Mouse (Mus musculus): ENCODE measurements around the gene Arfgef2. TPM values are rescaled to one million over a fixed set of nuclear protein-coding genes. Genes with fewer than 3 reads are reported as not detected.
A peak's percentile ranks its signal among the peaks of the same experiment; 100 is the strongest.

Arfgef2 gene
- total RNA-seq, 1 experiment: 23.6 TPM

- Histone ChIP-seq H3K36me3 (ENCODE audit: control insufficient read depth, insufficient read depth, low read length, poor library complexity, severe bottlenecking) (no peaks in the 10 kb centered on the region), H3K9me3 (ENCODE audit: control insufficient read depth, insufficient read depth, low read depth, low read length) (no peaks in the 10 kb centered on the region), H3K4me3 (ENCODE audit: insufficient read depth in 1 of 2, low read depth in 1 of 2, low read length in 2 of 2, poor library complexity in 1 of 2, severe bottlenecking in 1 of 2) (no peak overlapping the region), H3K9ac (ENCODE audit: insufficient read depth, low read depth, low read length, poor library complexity, severe bottlenecking) (no peak overlapping the region), H3K4me1 (ENCODE audit: control insufficient read depth in 2 of 2, insufficient read depth in 2 of 2, low read length in 2 of 2, poor library complexity in 1 of 2) (peaks cover 0 to 5% of the 10 kb centered on the region in 2 experiments; a peak in 2 of 4 replicates), H3K27ac (ENCODE audit: insufficient read depth, low read depth, low read length, poor library complexity, severe bottlenecking) (no peak overlapping the region)
- TF ChIP-seq ZNF384 (IDR thresholded peaks at IDR 0.05; ENCODE audit: low read depth, low read length) (no peak), MAFK (IDR thresholded peaks at IDR 0.05; ENCODE audit: insufficient read depth, low read depth, low read length) (no peak), HCFC1 (IDR thresholded peaks at IDR 0.05; ENCODE audit: borderline replicate concordance, insufficient read depth, low read length) (no peak), ZC3H11A (IDR thresholded peaks at IDR 0.05; ENCODE audit: borderline replicate concordance, low read depth, low read length) (no peak), CHD2 (IDR thresholded peaks at IDR 0.05; ENCODE audit: low read depth, low read length) (no peak)
- in situ Hi-C loops (cut with MboI; ENCODE audit: low sequenced_read_pairs in 2 of 2, unreplicated experiment in 2 of 2): loop anchor here in 1 of 2 experiments (25.0 kb wide), 1 partner anchor 189 kb away; no protein-coding TSS in a partner anchor
- DNase-seq (ENCODE audit: low read depth, low spot score): peak; percentile 89
Observed at GRCm38 (mm10) chr2:166776272-166776671, 29.1 kb upstream of the Arfgef2 start.

GRCm38 (mm10) chr2:166779956-166780355 lies 25.4 kb upstream of the Arfgef2 start:
- Histone ChIP-seq H3K4me1 (ENCODE audit: control insufficient read depth in 2 of 2, insufficient read depth in 2 of 2, low read length in 2 of 2, poor library complexity in 1 of 2) (peaks cover 0 to 5% of the 10 kb centered on the region in 2 experiments; a peak in 2 of 4 replicates), H3K27ac (ENCODE audit: insufficient read depth, low read depth, low read length, poor library complexity, severe bottlenecking) (no peak overlapping the region), H3K36me3 (ENCODE audit: control insufficient read depth, insufficient read depth, low read length, poor library complexity, severe bottlenecking) (no peaks in the 10 kb centered on the region), H3K9ac (ENCODE audit: insufficient read depth, low read depth, low read length, poor library complexity, severe bottlenecking) (no peak overlapping the region), H3K4me3 (ENCODE audit: insufficient read depth in 1 of 2, low read depth in 1 of 2, low read length in 2 of 2, poor library complexity in 1 of 2, severe bottlenecking in 1 of 2) (no peak overlapping the region), H3K9me3 (ENCODE audit: control insufficient read depth, insufficient read depth, low read depth, low read length) (no peaks in the 10 kb centered on the region)
- in situ Hi-C loops (cut with MboI; ENCODE audit: low sequenced_read_pairs in 2 of 2, unreplicated experiment in 2 of 2): loop anchor here (5.0 to 25.0 kb wide), 2 partner anchors 188 to 193 kb away; no protein-coding TSS in a partner anchor
- DNase-seq (ENCODE audit: low read depth, low spot score): no peak
- TF ChIP-seq HCFC1 (IDR thresholded peaks at IDR 0.05; ENCODE audit: borderline replicate concordance, insufficient read depth, low read length) (no peak), CHD2 (IDR thresholded peaks at IDR 0.05; ENCODE audit: low read depth, low read length) (no peak), ZC3H11A (IDR thresholded peaks at IDR 0.05; ENCODE audit: borderline replicate concordance, low read depth, low read length) (no peak), MAFK (IDR thresholded peaks at IDR 0.05; ENCODE audit: insufficient read depth, low read depth, low read length) (no peak), ZNF384 (IDR thresholded peaks at IDR 0.05; ENCODE audit: low read depth, low read length) (no peak)

- no peak overlapping the region for H3K9ac ChIP-seq (ENCODE audit: insufficient read depth, low read depth, low read length, poor library complexity, severe bottlenecking)
- in situ Hi-C loops (cut with MboI; ENCODE audit: low sequenced_read_pairs in 2 of 2, unreplicated experiment in 2 of 2): loop anchor here (5.0 to 25.0 kb wide), 2 partner anchors 189 to 194 kb away; no protein-coding TSS in a partner anchor
- no peak overlapping the region for H3K27ac ChIP-seq (ENCODE audit: insufficient read depth, low read depth, low read length, poor library complexity, severe bottlenecking)
- no peaks in the 10 kb centered on the region for H3K36me3 ChIP-seq (ENCODE audit: control insufficient read depth, insufficient read depth, low read length, poor library complexity, severe bottlenecking)
- no peak overlapping the region for H3K4me3 ChIP-seq (ENCODE audit: insufficient read depth in 1 of 2, low read depth in 1 of 2, low read length in 2 of 2, poor library complexity in 1 of 2, severe bottlenecking in 1 of 2)
- peaks cover 0 to 5% of the 10 kb centered on the region in 2 experiments; a peak in 2 of 4 replicates for H3K4me1 ChIP-seq (ENCODE audit: control insufficient read depth in 2 of 2, insufficient read depth in 2 of 2, low read length in 2 of 2, poor library complexity in 1 of 2)
- DNase-seq (ENCODE audit: low read depth, low spot score): peak; percentile 66
- TF ChIP-seq HCFC1 (IDR thresholded peaks at IDR 0.05; ENCODE audit: borderline replicate concordance, insufficient read depth, low read length): no peak
- TF ChIP-seq CHD2 (IDR thresholded peaks at IDR 0.05; ENCODE audit: low read depth, low read length): no peak
- peak; percentile 82 for TF ChIP-seq ZC3H11A (IDR thresholded peaks at IDR 0.05; ENCODE audit: borderline replicate concordance, low read depth, low read length)
- TF ChIP-seq ZNF384 (IDR thresholded peaks at IDR 0.05; ENCODE audit: low read depth, low read length): no peak
- no peak for TF ChIP-seq MAFK (IDR thresholded peaks at IDR 0.05; ENCODE audit: insufficient read depth, low read depth, low read length)
- H3K9me3 ChIP-seq (ENCODE audit: control insufficient read depth, insufficient read depth, low read depth, low read length): no peaks in the 10 kb centered on the region
Observed at GRCm38 (mm10) chr2:166780980-166781578, 24.3 kb upstream of the Arfgef2 start.

GRCm38 (mm10) chr2:166784376-166784775 lies 21.0 kb upstream of the Arfgef2 start:
- H3K27ac ChIP-seq (ENCODE audit: insufficient read depth, low read depth, low read length, poor library complexity, severe bottlenecking): no peak overlapping the region
- peaks cover 0 to 5% of the 10 kb centered on the region in 2 experiments; a peak in 2 of 4 replicates for H3K4me1 ChIP-seq (ENCODE audit: control insufficient read depth in 2 of 2, insufficient read depth in 2 of 2, low read length in 2 of 2, poor library complexity in 1 of 2)
- in situ Hi-C loops (cut with MboI; ENCODE audit: low sequenced_read_pairs in 2 of 2, unreplicated experiment in 2 of 2): loop anchor here (5.0 to 25.0 kb wide), 2 partner anchors 192 to 197 kb away; no protein-coding TSS in a partner anchor
- TF ChIP-seq ZNF384 (IDR thresholded peaks at IDR 0.05; ENCODE audit: low read depth, low read length) (no peak), HCFC1 (IDR thresholded peaks at IDR 0.05; ENCODE audit: borderline replicate concordance, insufficient read depth, low read length) (peak; percentile 51; the same call in 1 of the 2 replicates), ZC3H11A (IDR thresholded peaks at IDR 0.05; ENCODE audit: borderline replicate concordance, low read depth, low read length) (no peak)
- H3K9ac ChIP-seq (ENCODE audit: insufficient read depth, low read depth, low read length, poor library complexity, severe bottlenecking): no peak overlapping the region
- H3K4me3 ChIP-seq (ENCODE audit: insufficient read depth in 1 of 2, low read depth in 1 of 2, low read length in 2 of 2, poor library complexity in 1 of 2, severe bottlenecking in 1 of 2): no peak overlapping the region
- H3K36me3 ChIP-seq (ENCODE audit: control insufficient read depth, insufficient read depth, low read length, poor library complexity, severe bottlenecking): no peaks in the 10 kb centered on the region
- DNase-seq (ENCODE audit: low read depth, low spot score): no peak
- no peaks in the 10 kb centered on the region for H3K9me3 ChIP-seq (ENCODE audit: control insufficient read depth, insufficient read depth, low read depth, low read length)

Data from ES-E14 (cell line).